Mouse (Mus musculus) right cerebral cortex, postnatal 10 days (tissue): ENCODE results near the gene Srsf3.
A peak's percentile ranks its signal among the peaks of the same experiment; 100 is the strongest.
"Not testable (repeated sequence)": the region's sequence is repeated elsewhere in the genome, so short reads cannot be mapped to it uniquely, and the experiment has no call there.

Source experiments
- DNase-seq, 2 experiments: peaks; one replicate each; pipeline ENCODE4 v3.0.0; 2021; ENCODE audit warnings: low spot score in 2 of 2

The Srsf3 gene

GRCm38 (mm10) chr17:29018292-29018984, 14.0 kb upstream of the Srsf3 start:
- DNase-seq, result no peak

- DNase-seq, result no peak
Measured at GRCm38 (mm10) chr17:29019391-29019790, 13.0 kb upstream of the Srsf3 start.

- DNase-seq, result no peak
Measured at GRCm38 (mm10) chr17:29020444-29020843, 12.0 kb upstream of the Srsf3 start.

- no peak for DNase-seq
Measured at GRCm38 (mm10) chr17:29022230-29022819, 10.1 kb upstream of the Srsf3 start.

GRCm38 (mm10) chr17:29023346-29023745, 9.1 kb upstream of the Srsf3 start:
- DNase-seq, result no peak

GRCm38 (mm10) chr17:29024047-29024892, 8.2 kb upstream of the Srsf3 start:
- DNase-seq, result no peak

- DNase-seq, result no peak
Measured at GRCm38 (mm10) chr17:29024896-29025565, 7.4 kb upstream of the Srsf3 start.

- no peak for DNase-seq
Measured at GRCm38 (mm10) chr17:29026652-29027356, 5.6 kb upstream of the Srsf3 start.

GRCm38 (mm10) chr17:29030321-29031034, 1.9 kb upstream of the Srsf3 start:
- DNase-seq, result no peak

GRCm38 (mm10) chr17:29031085-29031711, 1.2 kb upstream of the Srsf3 start:
- DNase-seq, result not testable (repeated sequence)

- no peak for DNase-seq
Measured at GRCm38 (mm10) chr17:29031771-29032273, 606 bp upstream of the Srsf3 start.

GRCm38 (mm10) chr17:29033569-29034061, 1.2 kb downstream of the Srsf3 start:
- no peak for DNase-seq

- no peak for DNase-seq
Measured at GRCm38 (mm10) chr17:29034264-29034663, 1.8 kb downstream of the Srsf3 start.

- no peak for DNase-seq
Measured at GRCm38 (mm10) chr17:29035506-29035905, 3.1 kb downstream of the Srsf3 start.

GRCm38 (mm10) chr17:29039351-29039750, 6.9 kb downstream of the Srsf3 start:
- peak in 1 of 2 experiments; percentile 32 for DNase-seq

- DNase-seq, result not testable (repeated sequence)
Measured at GRCm38 (mm10) chr17:29041632-29042031, 9.2 kb downstream of the Srsf3 start.

- no peak for DNase-seq
Measured at GRCm38 (mm10) chr17:29042569-29042968, 10.1 kb downstream of the Srsf3 start.

GRCm38 (mm10) chr17:29043583-29043982, 11.2 kb downstream of the Srsf3 start:
- DNase-seq, result no peak

GRCm38 (mm10) chr17:29044146-29044924, 11.9 kb downstream of the Srsf3 start:
- no peak for DNase-seq
